Mouse (Mus musculus) small intestine, adult 2 months (tissue): ENCODE results near the gene Uhrf1bp1. TPM values are rescaled to one million over a fixed set of nuclear protein-coding genes. Genes with fewer than 3 reads are reported as not detected.

Experiments
- H3K27ac ChIP-seq: fragments of 200-500 bp; 2 replicates; pipeline ENCODE4 v1.5.1; 2012; ENCODE audit warnings: low read depth, low read length, control low read depth, inconsistent platforms; ENCODE audit not compliant: insufficient read depth
- H3K27me3 ChIP-seq: fragments of 200-500 bp; 2 replicates; pipeline ENCODE4 v1.6.1; 2012; ENCODE audit warnings: mild to moderate bottlenecking, moderate library complexity, low read length, inconsistent platforms; ENCODE audit not compliant: control insufficient read depth, insufficient read depth
- H3K36me3 ChIP-seq: fragments of 200-500 bp; 2 replicates; pipeline ENCODE4 v1.6.1; 2012; ENCODE audit warnings: mild to moderate bottlenecking, low read length, control low read depth, inconsistent platforms; ENCODE audit not compliant: control insufficient read depth, insufficient read depth
- H3K4me1 ChIP-seq: fragments of 200-500 bp; 2 replicates; pipeline ENCODE4 v1.6.1; 2012; ENCODE audit warnings: low read length, inconsistent platforms, mixed read lengths; ENCODE audit not compliant: control insufficient read depth, insufficient read depth, insufficient read length
- H3K4me3 ChIP-seq: fragments of 200-500 bp; 2 replicates; pipeline ENCODE4 v1.5.1; 2012; ENCODE audit warnings: low read depth, mild to moderate bottlenecking, control low read depth, inconsistent platforms, low read length, moderate library complexity
- CTCF ChIP-seq: fragments of 200-500 bp; IDR thresholded peaks from 2 replicates; pipeline ENCODE4 v1.5.1; 2012; ENCODE audit warnings: low read depth, mild to moderate bottlenecking, control low read depth, inconsistent platforms, low read length, moderate library complexity, mixed read lengths; ENCODE audit not compliant: insufficient replicate concordance, insufficient read length; ENCODE audit errors: extremely low read depth
- POLR2A ChIP-seq: fragments of 200-500 bp; IDR thresholded peaks from 2 replicates; pipeline ENCODE4 v1.6.1; 2012; ENCODE audit warnings: low read depth, mild to moderate bottlenecking, control low read depth, inconsistent platforms, low read length, moderate library complexity
- WGBS: fragments of 180-500 bp; shearing (Covaris S2); methylation state at CpG from one replicate; pipeline ENCODE4 v1.1.7; 2018; 5-methylcytosine and 5-hydroxymethylcytosine counted together
- polyA plus RNA-seq: library from polyadenylated mRNA; depleted of rRNA; stranded (reverse); fragments of >200 nt; gene quantifications from 2 replicates; pipeline ENCODE4 v1.2.3, GENCODE M21; 2012; rRNA removed

The Uhrf1bp1 gene
- 1.8 TPM in 2 replicates for polyA plus RNA-seq

DNA sequence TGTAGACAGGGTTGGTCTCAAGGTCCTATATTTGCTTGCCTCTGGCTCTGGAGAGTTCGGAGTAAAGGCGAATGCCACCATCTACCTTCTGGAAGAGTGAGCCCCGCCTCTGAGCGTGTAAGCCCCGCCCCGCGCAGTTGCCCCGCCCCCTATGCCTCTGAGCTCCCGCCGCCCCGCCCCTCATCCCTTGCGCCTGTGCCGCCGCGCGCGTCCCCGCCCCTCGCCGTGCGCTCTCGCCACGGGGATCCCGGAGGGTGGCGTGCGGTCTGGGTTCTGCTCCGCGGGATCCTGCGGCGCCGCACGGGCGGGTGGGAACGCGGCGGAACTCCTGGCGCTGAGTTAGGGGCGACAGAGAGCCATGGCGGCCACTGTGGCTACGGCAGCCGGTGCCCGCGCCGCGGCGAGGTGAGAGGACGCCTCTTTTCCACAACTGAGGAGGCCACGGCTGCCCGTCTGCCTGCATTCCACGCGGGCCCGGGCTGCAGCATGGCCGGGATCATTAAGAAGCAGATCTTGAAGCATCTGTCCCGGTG, at the start of gene Uhrf1bp1:
Gene Uhrf1bp1, plus strand, starts transcription at position 177 of the 533 bp plus-strand sequence.
- Histone ChIP-seq H3K4me1 (peaks cover 8% of the 10 kb centered on the region; the same call in 1 of the 2 replicates), H3K27ac (peak within 1 kb of the TSS; percentile 14; the same call in 1 of the 2 replicates), H3K4me3 (peak within 1 kb of the TSS; percentile 97), H3K36me3 (peaks cover 6% of the 10 kb centered on the region), H3K27me3 (no peaks in the 10 kb centered on the region)
- under 1% methylated on average over 54 of the region's 54 CpGs for WGBS
- TF ChIP-seq CTCF (no peak), POLR2A (no peak)

DNA sequence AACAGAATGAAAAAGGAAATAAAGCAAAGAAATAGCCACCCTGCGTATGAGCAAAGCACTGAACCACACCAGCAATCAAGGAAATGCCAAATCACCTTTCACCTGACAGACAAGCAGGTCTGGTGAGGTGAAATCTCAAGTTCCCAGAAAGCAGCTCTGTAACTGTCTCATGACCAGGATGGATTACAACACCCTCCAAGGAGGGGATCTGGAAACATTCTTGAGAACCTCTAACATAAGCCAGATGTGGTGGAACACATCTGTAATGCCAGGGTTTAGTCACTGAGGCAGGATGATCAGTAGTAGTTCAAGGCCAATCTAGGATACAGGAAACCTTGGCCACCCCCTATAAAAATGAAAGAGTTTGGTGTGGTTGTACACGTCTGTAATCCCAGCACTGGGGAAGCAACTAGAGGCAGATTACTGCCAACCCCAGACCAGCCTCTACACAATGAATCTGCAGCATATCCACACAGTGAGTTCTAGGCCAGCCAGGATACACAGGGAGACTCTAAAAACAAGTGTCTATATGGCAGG, 48.6 kb upstream of the Uhrf1bp1 start:
- no peaks in the 10 kb centered on the region for H3K27me3 ChIP-seq
- TF ChIP-seq POLR2A = no peak
- peaks cover 35% of the 10 kb centered on the region for H3K4me1 ChIP-seq
- no peaks in the 10 kb centered on the region for H3K36me3 ChIP-seq
- H3K4me3 ChIP-seq = no peak overlapping the region
- H3K27ac ChIP-seq = no peak overlapping the region
- 22% methylated on average over 2 of the region's 2 CpGs for WGBS

DNA sequence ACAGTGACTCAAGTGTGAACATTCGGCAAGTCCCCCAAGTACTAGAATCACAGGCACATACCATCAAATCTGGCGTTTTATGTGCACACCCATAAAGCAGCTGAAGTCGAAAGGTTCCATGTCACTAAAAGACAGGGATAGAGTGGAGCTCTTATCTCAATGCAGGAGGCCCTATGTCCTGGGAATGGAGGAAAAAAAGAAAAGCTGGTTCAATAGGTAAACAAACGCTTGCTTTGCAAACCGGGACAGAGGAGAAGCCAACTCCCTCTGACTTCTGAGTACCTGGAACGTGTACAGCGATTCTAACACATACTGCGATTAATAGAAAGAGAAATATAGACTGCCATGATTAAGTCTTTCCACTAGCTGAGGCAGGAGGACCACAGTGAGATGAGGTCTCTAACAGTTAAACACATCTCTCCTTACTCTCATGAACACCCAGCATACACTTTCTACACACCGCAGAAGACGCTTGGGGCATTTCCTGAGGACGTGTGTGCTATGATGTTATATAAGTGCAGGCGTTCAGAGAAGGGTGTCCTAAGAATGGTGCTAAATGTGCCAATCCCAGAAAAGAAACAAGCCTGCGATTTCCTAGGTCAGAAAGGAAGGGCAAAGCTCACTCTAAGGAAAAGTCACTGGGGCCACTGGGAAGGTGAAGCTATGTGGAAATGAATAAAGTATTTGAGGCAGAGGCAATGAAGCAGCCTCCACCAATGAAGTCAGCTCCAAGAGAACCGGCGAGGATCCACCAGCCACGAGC, 45.5 kb upstream of the Uhrf1bp1 start:
- no peaks in the 10 kb centered on the region for H3K27me3 ChIP-seq
- H3K36me3 ChIP-seq = no peaks in the 10 kb centered on the region
- 25% methylated on average over 16 of the region's 16 CpGs for WGBS
- TF ChIP-seq POLR2A = no peak
- TF ChIP-seq CTCF = no peak
- H3K27ac ChIP-seq = no peak overlapping the region
- H3K4me1 ChIP-seq = peaks cover 22% of the 10 kb centered on the region
- no peak overlapping the region for H3K4me3 ChIP-seq

DNA sequence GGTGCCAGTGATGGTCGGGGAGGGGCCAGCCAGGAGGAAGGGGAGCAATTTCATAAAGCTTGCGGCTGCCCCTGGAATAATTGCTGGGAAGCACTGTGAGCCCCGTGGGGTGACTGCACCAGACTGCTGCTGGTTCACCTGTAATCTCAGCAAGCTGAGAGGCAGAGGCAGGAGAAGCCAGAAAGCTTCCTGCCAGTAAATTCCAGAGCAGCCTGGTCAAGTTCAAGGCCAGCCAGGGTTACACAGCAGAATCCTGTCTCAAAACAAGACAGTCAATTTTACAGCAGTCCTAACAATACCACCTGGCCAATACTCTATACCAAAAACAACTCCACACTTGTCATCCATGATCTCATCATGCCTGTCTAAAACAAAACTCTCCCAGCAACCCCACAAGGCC, 44.3 kb upstream of the Uhrf1bp1 start:
- peaks cover 22% of the 10 kb centered on the region for H3K4me1 ChIP-seq
- no peak overlapping the region for H3K27ac ChIP-seq
- no peak for TF ChIP-seq POLR2A
- TF ChIP-seq CTCF = no peak
- H3K36me3 ChIP-seq = no peaks in the 10 kb centered on the region
- no peak overlapping the region for H3K4me3 ChIP-seq
- 25% methylated on average over 3 of the region's 3 CpGs for WGBS
- no peaks in the 10 kb centered on the region for H3K27me3 ChIP-seq

DNA sequence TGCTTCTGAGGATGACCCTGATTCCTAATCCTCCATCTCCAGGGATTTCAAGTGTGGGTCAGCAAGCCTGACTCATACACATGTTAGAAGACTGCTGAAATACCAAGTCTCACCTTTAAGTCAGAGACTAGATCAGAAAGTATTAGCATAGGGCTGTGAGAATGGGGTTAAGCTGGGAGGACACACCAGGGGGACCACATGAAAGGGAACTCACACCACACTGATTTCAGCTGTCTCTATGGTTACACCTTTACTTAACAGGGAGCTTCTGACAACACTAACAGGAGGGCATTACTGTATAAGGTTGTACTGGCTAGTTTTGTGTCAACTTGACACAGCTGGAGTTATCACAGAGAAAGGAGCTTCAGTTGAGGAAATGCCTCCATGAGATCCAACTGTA, 41.6 kb upstream of the Uhrf1bp1 start:
- H3K27me3 ChIP-seq = no peaks in the 10 kb centered on the region
- H3K36me3 ChIP-seq = no peaks in the 10 kb centered on the region
- H3K27ac ChIP-seq = no peak overlapping the region
- TF ChIP-seq POLR2A = no peak
- no peak for TF ChIP-seq CTCF
- no peak overlapping the region for H3K4me3 ChIP-seq
- peaks cover 24% of the 10 kb centered on the region for H3K4me1 ChIP-seq

DNA sequence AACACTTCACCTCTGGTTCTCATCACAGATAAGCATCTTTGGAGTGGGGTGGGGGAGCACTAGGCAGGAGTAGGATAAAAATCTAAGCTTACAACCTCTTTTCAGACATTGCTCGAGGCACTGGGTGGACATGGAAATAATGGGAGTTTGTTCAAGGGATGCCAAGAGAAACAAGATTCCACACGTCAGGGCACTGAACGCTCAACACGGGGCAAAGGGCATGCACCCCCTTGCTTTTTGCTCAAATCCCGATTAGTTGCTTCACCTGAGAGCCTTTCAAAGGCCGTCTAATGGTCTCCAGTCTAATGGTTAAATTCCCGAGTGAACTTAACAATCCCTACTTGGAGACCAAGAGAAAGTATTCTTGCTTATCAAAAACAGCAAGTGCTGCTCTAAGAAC, 37.2 kb upstream of the Uhrf1bp1 start:
- peak overlapping the region; percentile 79 for H3K4me3 ChIP-seq
- H3K36me3 ChIP-seq = no peaks in the 10 kb centered on the region
- H3K27ac ChIP-seq = peak overlapping the region; percentile 69
- TF ChIP-seq POLR2A (no peak), CTCF (no peak)
- WGBS = 6% methylated on average over 7 of the region's 7 CpGs
- no peaks in the 10 kb centered on the region for H3K27me3 ChIP-seq
- peaks cover 20% of the 10 kb centered on the region; the same call in 1 of the 2 replicates for H3K4me1 ChIP-seq

DNA sequence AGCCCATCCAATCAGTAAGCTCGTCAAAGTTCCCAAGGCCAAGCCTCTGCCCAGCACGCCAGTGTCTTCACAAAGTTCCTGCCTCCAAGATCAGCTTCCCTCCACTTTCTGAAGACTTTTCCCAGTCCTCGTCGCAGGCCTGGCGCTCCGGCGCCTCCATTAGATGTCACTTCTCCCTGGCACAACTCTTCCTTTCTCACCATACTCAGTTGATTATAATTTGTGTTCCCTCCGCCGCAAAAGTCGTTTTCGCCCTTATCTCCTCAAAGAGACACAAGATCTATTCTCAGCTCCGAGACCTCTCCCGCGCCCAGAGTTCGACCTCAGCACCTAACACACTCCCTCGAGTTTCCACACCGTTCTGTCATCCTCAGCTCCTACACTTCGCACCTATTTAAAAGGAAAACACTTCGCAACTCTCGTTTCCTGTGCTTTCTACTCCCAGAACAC, 36.7 kb upstream of the Uhrf1bp1 start:
- peak overlapping the region; percentile 79 for H3K4me3 ChIP-seq
- peaks cover 20% of the 10 kb centered on the region; the same call in 1 of the 2 replicates for H3K4me1 ChIP-seq
- TF ChIP-seq POLR2A (no peak), CTCF (peak; percentile 17; the same call in 1 of the 2 replicates)
- WGBS = under 1% methylated on average over 20 of the region's 20 CpGs
- H3K36me3 ChIP-seq = no peaks in the 10 kb centered on the region
- peak overlapping the region; percentile 69 for H3K27ac ChIP-seq
- no peaks in the 10 kb centered on the region for H3K27me3 ChIP-seq
